Mouse (Mus musculus): ENCODE data around the gene Sertad1.

DNA sequence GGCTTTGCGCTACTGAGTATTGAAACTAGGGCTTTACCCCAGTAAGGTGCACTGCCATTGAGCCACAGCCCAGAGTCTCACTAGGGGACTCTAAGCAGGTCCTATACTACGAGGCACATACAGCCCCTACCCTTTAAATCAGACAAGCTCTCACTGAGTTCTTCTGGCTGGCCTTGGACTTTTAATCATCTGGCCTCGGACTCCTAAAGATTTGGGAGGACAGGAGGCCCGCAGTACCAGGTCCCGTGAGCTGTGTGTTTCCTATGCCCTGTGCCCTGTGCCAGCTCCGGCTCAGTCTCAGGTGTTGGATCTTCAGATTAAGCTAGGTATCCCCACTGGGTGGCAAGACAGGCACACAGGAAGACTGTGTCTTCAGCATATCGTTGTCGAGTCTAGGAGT, 51.3 kb downstream of the Sertad1 start:
- TF ChIP-seq CTCF (IDR thresholded peaks at IDR 0.05; ENCODE audit: control insufficient read depth, insufficient read depth, insufficient replicate concordance, low read depth, low read length) (no peak), POLR2A (IDR thresholded peaks at IDR 0.05; ENCODE audit: control insufficient read depth, low read depth, low read length) (no peak)

Measured in testis, adult 2 months (tissue).